Mouse (Mus musculus) hindbrain, embryonic 10.5 days (tissue): ENCODE measurements around the gene Sla2. TPM values are rescaled to one million over a fixed set of nuclear protein-coding genes. Genes with fewer than 3 reads are reported as not detected.
A peak's percentile ranks its signal among the peaks of the same experiment; 100 is the strongest.
"Not testable (repeated sequence)": the region's sequence is repeated elsewhere in the genome, so short reads cannot be mapped to it uniquely, and the experiment has no call there.

ENCODE experiments used
- DNase-seq: peaks from one replicate; pipeline ENCODE4 v3.0.0-alpha.2; 2017; ENCODE audit warnings: low spot score
- H3K27ac ChIP-seq: fragments of 300-500 bp; sonication (generic); 2 replicates; pipeline ENCODE4 v1.5.1; 2016; ENCODE audit warnings: mild to moderate bottlenecking, moderate library complexity
- H3K27me3 ChIP-seq: fragments of 300-500 bp; sonication (generic); 2 replicates; pipeline ENCODE4 v1.6.1; 2016; ENCODE audit warnings: mild to moderate bottlenecking; ENCODE audit not compliant: poor library complexity, insufficient read depth, severe bottlenecking
- H3K36me3 ChIP-seq: fragments of 300-500 bp; sonication (generic); 2 replicates; pipeline ENCODE4 v1.6.1; 2016; ENCODE audit warnings: mild to moderate bottlenecking, moderate library complexity
- H3K4me1 ChIP-seq: fragments of 300-500 bp; sonication (generic); replicated peaks from 2 replicates; pipeline ENCODE4 v1.6.1; 2016; ENCODE audit warnings: mild to moderate bottlenecking
- H3K4me3 ChIP-seq: fragments of 300-500 bp; sonication (generic); 2 replicates; pipeline ENCODE4 v1.5.1; 2016; ENCODE audit warnings: mild to moderate bottlenecking, moderate library complexity
- H3K9me3 ChIP-seq: fragments of 300-500 bp; sonication (generic); 2 replicates; pipeline ENCODE4 v1.6.1; 2016; ENCODE audit warnings: mild to moderate bottlenecking, moderate library complexity
- WGBS: fragments of 180-500 bp; shearing (Covaris S2); methylation state at CpG from one replicate; pipeline ENCODE4 v1.1.7; 2016; 5-methylcytosine and 5-hydroxymethylcytosine counted together
- polyA plus RNA-seq: library from polyadenylated mRNA; unstranded; fragments of >200 nt; fragmentation: Nextera tagmentation; extraction: Ambion mirVana; gene quantifications from 2 replicates; pipeline ENCODE4 v1.2.1, GENCODE M21; 2016

Gene Sla2
- polyA plus RNA-seq, 1 experiment from 2014 or later, result 0.37 TPM

DNA sequence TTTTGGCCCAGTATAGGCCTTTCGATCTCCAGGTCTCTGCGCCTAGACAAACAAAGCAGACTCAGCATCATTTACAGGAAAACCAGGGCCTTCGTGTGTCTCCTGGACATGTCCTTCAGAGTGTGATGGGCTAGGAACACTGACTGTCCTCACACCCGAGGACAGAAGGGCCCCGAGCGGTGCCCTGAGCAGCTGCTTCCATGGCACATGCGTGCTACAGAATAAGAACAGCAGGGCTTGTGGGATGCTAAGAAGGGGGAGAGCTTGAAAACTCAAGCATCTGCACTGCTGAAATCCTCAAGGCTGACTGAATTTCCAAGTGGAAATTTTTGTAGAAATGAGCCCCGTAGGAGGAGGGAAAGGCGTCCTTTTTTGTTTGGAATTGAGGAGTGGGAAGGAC is 10.0 kb upstream of the Sla2 start:
- WGBS, result 88% methylated on average over 9 of the region's 9 CpGs
- no peaks in the 10 kb centered on the region for H3K9me3 ChIP-seq
- no peaks in the 10 kb centered on the region for H3K27me3 ChIP-seq
- no peaks in the 10 kb centered on the region for H3K36me3 ChIP-seq
- H3K4me1 ChIP-seq, result peaks cover 10% of the 10 kb centered on the region
- no peak overlapping the region for H3K4me3 ChIP-seq
- no peak for DNase-seq
- H3K27ac ChIP-seq, result no peak overlapping the region

DNA sequence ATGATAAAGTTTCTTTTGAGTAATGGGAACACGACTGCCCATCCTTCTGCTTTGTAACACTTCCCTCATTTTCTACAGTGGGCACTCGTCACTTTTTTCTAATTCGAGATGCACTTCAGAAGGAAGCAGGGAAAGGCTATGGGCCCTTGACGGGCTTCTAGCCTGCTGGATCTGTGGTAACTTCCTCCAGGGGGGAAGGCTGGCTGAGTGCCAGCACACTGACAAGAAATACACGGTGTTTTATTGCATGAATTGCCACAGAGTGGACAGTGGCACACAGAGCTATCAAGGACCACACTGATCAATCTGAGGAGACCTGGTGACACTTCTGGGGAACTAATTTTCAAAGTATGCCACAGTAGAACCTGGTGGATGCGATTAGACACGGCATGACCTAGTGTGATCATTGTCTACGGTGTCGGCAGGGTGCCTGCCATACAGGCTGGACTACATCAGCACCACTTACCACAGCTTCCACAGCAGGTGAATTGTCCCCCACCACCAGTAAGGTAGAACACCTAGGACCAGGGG is 9.5 kb upstream of the Sla2 start:
- DNase-seq, result no peak
- H3K4me3 ChIP-seq, result no peak overlapping the region
- no peaks in the 10 kb centered on the region for H3K27me3 ChIP-seq
- peaks cover 13% of the 10 kb centered on the region for H3K4me1 ChIP-seq
- H3K27ac ChIP-seq, result no peak overlapping the region
- H3K36me3 ChIP-seq, result no peaks in the 10 kb centered on the region
- WGBS, result 86% methylated on average over 9 of the region's 9 CpGs
- H3K9me3 ChIP-seq, result no peaks in the 10 kb centered on the region

DNA sequence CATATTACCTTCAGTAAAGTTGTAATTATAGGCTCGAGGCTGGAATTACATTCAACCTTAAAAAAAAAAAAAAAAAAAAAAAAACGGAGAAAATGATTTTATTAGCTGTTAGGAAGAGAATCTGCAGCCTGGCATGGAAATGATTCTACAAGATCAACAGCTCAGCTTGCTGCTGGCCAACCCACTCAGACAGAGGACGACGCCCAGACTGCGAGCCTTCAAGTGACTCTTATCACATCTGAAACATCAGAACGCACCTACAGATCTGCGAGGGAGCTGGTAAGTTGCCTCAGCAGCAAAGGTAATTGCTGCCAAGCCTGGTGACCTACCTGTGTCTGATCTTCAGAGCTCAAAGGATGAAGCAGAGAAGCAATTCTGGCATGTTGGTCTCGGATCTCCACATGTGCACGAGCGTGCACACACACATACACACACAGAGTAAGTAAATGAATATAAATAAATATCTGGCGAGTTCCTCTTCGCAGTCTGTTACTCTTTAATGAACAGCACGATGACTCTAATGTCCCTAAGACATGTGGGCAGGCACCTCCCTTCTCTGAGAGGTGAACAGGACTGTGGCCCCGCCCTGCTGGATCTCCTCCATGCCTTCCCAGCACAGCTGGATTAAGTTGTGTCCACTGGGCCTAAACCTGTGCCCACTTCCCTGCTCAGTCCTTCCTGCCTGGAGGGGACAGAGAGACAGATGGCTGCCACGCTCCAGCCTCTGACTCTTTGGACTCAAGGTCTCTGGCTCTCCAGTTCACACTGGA is 7.7 kb upstream of the Sla2 start:
- DNase-seq, result no peak
- Histone ChIP-seq H3K36me3 (no peaks in the 10 kb centered on the region), H3K9me3 (no peaks in the 10 kb centered on the region), H3K27ac (no peak overlapping the region), H3K4me3 (no peak overlapping the region), H3K27me3 (no peaks in the 10 kb centered on the region), H3K4me1 (peaks cover 13% of the 10 kb centered on the region)
- WGBS, result 87% methylated on average over 15 of the region's 15 CpGs

DNA sequence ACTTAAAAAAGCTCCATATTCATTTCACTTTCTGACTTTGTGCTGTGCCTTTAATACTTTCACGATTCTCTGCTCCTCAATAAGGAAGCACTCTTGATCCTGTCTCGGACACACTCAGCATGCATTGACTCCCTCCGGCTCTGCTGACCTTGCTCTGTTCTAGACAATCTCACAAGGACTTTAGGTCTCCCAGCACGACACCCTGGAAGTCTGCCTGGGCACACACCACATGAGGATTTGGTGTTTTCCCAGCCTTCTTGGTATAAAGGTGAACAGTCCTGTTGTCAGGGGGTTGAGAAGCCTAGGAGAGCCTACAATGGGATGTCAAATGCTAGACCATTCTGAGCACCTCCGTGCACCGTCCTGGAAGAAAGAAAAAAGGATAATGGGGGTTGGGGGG is 5.8 kb upstream of the Sla2 start:
- Histone ChIP-seq H3K27ac (no peak overlapping the region), H3K4me1 (peaks cover 13% of the 10 kb centered on the region), H3K4me3 (no peak overlapping the region), H3K36me3 (no peaks in the 10 kb centered on the region), H3K27me3 (no peaks in the 10 kb centered on the region), H3K9me3 (no peaks in the 10 kb centered on the region)
- DNase-seq, result no peak
- 72% methylated on average over 6 of the region's 6 CpGs for WGBS

DNA sequence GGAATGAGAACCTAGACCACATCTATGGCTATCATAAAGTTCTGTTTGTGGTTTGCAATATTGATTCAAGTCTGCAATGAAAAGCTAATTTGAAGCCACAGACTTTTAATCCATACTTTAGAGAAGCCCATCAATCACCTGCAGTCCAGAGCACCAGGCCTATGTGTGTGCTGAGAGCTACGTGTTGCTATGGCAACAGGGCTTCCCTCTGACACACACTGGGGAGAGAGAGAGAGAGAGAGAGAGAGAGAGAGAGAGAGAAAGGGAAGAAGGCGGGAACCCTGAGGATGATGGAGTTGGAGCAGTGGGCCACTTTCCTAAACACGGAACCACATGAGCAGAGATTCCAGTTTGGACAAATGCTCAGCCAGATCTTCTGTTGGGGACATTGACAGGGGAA is 5.2 kb upstream of the Sla2 start:
- H3K27me3 ChIP-seq, result no peaks in the 10 kb centered on the region
- H3K27ac ChIP-seq, result no peak overlapping the region
- no peaks in the 10 kb centered on the region for H3K36me3 ChIP-seq
- H3K9me3 ChIP-seq, result no peaks in the 10 kb centered on the region
- peaks cover 16% of the 10 kb centered on the region for H3K4me1 ChIP-seq
- no peak overlapping the region for H3K4me3 ChIP-seq
- DNase-seq, result peak; percentile 27
- WGBS, result 49% methylated on average over 3 of the region's 3 CpGs

DNA sequence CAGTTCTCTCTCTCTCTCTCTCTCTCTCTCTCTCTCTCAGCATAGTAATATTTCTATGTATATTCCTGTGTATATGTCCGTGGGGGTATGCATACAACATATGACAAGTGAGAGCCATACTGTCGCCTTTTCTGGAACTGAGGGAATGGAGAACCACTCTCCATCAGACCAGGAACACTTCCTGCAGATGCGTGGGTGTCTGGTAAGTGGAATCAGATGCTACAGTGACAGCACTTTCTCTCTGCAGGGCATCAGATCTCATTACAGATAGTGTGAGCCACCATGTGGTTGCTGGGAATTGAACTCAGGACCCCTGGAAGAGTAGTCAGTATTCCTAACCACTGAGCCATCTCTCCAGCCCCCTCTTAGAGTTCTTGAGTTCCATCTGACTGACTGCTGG is 1.5 kb upstream of the Sla2 start:
- Histone ChIP-seq H3K27ac (no peak overlapping the region), H3K27me3 (no peaks in the 10 kb centered on the region), H3K9me3 (no peaks in the 10 kb centered on the region), H3K4me3 (no peak overlapping the region), H3K36me3 (no peaks in the 10 kb centered on the region), H3K4me1 (peaks cover 27% of the 10 kb centered on the region)
- DNase-seq, result no peak
- 71% methylated on average over 3 of the region's 3 CpGs for WGBS

DNA sequence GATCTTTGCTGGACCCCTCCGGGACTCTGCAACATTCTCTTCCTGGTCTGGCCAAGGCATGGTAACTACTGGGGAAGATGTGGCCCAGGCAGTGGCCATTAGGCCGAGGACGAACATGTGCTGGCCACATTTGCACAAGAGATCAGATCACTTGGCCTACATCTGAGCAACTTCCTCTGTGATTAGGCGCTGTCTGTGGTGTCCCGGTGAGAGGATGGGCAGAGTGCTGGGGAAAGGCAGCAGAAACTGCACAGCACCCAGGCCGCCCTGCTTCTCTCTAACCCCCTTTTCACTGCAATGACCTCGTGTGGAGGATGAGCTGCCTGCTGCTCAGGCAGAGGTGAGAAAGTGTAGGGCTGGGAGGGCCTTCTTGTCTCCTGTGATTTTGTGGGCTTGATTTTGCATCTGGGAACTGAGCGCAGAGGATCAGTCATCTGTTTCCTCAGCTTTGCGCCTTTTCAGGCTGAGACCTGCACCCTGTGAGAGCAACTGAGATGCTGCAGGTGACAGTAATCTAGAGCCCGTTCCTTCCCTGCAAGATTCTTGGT is 834 bp downstream of the Sla2 start:
- H3K36me3 ChIP-seq, result no peaks in the 10 kb centered on the region
- 75% methylated on average over 10 of the region's 10 CpGs for WGBS
- DNase-seq, result peak; percentile 29
- H3K27ac ChIP-seq, result no peak overlapping the region
- H3K4me3 ChIP-seq, result no peak overlapping the region
- H3K4me1 ChIP-seq, result peaks cover 15% of the 10 kb centered on the region; the same call in 1 of the 2 replicates
- no peaks in the 10 kb centered on the region for H3K27me3 ChIP-seq
- H3K9me3 ChIP-seq, result no peaks in the 10 kb centered on the region

DNA sequence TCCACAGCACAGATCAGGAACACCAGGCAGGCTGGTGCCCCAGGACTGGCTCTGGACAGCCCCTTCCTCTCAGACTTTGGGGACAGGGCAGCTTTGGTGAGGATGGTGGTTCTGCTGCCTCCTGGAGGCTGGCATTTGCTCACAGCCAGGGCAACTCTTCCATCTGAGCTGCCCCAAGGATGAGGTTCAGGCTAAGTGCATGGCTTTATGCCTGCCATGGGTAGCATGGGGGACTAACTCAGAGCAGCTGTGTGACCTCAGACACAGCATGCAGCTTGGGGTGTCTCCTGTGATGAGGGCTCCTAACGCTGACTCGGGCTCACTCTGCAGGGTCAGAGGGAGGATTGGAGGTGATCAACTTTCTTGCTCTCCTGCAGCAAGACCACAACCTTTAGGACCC is 1.3 kb downstream of the Sla2 start:
- H3K27me3 ChIP-seq, H3K9me3 ChIP-seq, H3K36me3 ChIP-seq, H3K4me3 ChIP-seq, H3K27ac ChIP-seq, DNase-seq: not testable (repeated sequence)
- peaks cover 16% of the 10 kb centered on the region; the same call in 1 of the 2 replicates for H3K4me1 ChIP-seq
- 54% methylated on average over 2 of the region's 2 CpGs for WGBS

DNA sequence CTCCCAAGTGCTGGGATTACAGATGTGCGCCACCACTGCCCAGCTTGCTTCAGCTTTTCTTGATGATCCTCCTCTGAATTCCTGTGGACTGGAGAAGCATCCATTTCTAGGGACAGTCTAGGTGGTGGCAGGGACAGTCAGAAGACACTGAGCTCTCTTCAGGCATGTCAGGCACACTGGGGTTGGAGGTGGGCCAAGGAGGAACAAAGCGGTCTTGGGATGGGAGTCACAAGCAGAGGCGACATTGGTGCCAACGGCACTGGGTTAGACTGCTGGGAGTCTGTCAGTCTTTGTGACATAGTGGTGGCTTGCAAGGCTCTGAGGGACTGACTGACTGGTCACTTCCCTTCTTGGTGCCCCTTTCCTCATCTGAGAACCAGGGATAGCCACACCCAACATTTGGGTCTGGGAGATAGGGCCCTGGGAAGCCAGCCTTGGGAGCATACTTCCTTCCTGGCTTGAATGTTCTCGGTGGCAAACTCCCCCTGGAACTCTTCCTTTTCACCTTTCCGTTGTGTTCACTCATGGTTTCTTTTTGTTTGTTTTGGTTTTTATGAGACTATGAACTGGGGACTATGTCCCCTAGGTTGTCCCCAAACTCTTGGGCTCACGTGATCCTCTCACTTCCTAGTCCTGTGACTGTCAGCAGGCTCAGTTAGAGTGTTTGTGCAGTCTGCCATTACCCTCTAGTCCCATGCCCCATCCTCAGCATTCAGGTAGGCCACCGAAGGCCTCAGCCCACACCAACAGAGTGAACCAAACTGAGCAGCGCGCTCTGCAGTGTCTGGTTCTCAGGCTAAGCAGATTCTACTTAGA is 2.4 kb downstream of the Sla2 start:
- 92% methylated on average over 10 of the region's 10 CpGs for WGBS
- H3K4me1 ChIP-seq, result peaks cover 16% of the 10 kb centered on the region; the same call in 1 of the 2 replicates
- H3K27me3 ChIP-seq, result no peaks in the 10 kb centered on the region
- no peak overlapping the region for H3K4me3 ChIP-seq
- no peak overlapping the region for H3K27ac ChIP-seq
- H3K9me3 ChIP-seq, result no peaks in the 10 kb centered on the region
- DNase-seq, result no peak
- no peaks in the 10 kb centered on the region for H3K36me3 ChIP-seq

DNA sequence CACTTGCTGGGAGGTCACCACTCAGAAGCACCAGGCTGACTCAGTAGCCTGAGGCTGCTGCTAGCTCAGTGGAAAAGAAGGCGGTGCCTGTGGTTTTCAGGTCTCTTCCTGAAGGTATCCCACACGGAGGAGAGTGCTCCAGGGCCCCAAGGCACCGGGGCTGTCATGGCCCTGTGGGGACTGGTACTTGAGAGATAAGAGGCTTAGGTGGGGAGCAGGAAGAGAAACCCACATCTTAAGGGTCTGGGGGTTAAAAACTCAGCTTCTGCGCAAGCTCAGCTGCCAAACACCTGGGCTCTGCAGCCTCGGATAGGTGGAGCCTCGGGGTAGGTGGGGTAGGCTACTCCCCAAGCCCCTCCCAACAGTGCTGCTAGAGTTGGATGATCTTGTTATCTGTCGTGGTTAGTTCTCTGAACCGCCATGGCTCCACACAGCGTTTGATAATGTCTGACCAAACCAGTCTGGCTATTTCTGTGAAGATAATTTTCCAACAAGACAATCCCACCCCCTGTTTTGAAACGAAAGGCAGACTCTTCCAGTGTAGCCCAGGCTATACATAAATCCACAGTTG is 4.5 kb downstream of the Sla2 start:
- DNase-seq, result no peak
- 39% methylated on average over 10 of the region's 10 CpGs for WGBS

DNA sequence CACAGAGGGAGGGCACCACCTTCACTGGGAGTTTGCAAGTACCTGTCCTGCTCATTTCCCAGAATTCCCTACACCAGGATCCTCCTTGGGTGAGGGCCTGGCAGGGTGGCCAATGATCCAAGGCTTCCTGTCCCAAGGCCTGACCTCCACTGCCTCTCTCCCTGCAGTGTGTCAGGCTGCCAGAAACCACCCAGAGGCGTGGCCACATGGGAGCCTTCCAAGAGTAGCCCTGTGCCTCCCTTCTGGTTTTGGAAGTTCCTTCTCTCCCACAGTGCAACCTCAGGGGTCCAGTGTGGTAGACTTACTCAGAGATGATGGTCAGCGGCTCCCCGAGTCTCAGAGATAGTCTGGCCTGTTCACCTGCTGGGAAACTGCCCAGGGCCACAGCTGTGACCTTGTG is 7.5 kb downstream of the Sla2 start:
- WGBS, result 87% methylated on average over 3 of the region's 3 CpGs
- Histone ChIP-seq H3K4me3 (no peak overlapping the region), H3K4me1 (peaks cover 10% of the 10 kb centered on the region; the same call in 1 of the 2 replicates), H3K27ac (0 out of 2 replicates have a peak overlapping the region, but pooled peaks have one; percentile 1), H3K27me3 (no peaks in the 10 kb centered on the region), H3K36me3 (peaks cover 13% of the 10 kb centered on the region), H3K9me3 (no peaks in the 10 kb centered on the region)
- no peak for DNase-seq

More for the DNA sequence above, 4.5 kb downstream of the Sla2 start:
- Histone ChIP-seq H3K27ac (no peak overlapping the region), H3K36me3 (no peaks in the 10 kb centered on the region), H3K4me1 (peaks cover 24% of the 10 kb centered on the region), H3K27me3 (no peaks in the 10 kb centered on the region), H3K9me3 (no peaks in the 10 kb centered on the region), H3K4me3 (no peak overlapping the region)

DNA sequence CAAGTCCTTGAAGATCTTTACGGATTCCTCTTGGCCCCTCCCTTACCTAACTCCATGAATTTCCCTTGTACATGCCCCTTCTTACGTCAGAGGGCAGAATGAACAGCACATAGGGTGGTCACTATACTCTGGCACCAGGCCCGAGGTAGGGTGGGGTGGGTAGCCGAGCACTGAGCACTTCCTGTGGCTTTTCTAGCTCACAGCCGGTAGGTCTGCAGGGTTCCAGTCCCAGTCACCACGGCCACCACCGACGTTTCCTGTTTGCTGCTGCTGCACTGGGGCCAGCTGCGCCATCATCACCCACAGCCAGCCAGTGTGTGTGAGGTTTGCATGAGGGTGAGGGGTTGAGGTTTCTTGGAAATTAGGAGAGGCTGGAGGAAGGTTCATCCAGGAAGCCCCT is 9.3 kb downstream of the Sla2 start:
- no peaks in the 10 kb centered on the region for H3K9me3 ChIP-seq
- no peak for DNase-seq
- peaks cover 31% of the 10 kb centered on the region for H3K36me3 ChIP-seq
- WGBS, result 68% methylated on average over 9 of the region's 9 CpGs
- H3K27ac ChIP-seq, result 0 out of 2 replicates have a peak overlapping the region, but pooled peaks have one; percentile 23
- H3K4me1 ChIP-seq, result peaks cover 10% of the 10 kb centered on the region; the same call in 1 of the 2 replicates
- no peak overlapping the region for H3K4me3 ChIP-seq
- no peaks in the 10 kb centered on the region for H3K27me3 ChIP-seq
